Mouse (Mus musculus) thymus, adult 18-20 months (tissue): Measurements from ENCODE around the gene Mapk3.

Experiments
- DNase-seq, 2 experiments: peaks; one replicate each; pipeline ENCODE4 v3.0.0; 2022; ENCODE audit warnings: mixed read lengths in 2 of 2

The Mapk3 gene

GRCm38 (mm10) chr7:126803181-126803580 is 43.8 kb downstream of the Mapk3 start:
- no peak for DNase-seq

- no peak for DNase-seq
Measured at GRCm38 (mm10) chr7:126803751-126804150, 44.4 kb downstream of the Mapk3 start.

DNA sequence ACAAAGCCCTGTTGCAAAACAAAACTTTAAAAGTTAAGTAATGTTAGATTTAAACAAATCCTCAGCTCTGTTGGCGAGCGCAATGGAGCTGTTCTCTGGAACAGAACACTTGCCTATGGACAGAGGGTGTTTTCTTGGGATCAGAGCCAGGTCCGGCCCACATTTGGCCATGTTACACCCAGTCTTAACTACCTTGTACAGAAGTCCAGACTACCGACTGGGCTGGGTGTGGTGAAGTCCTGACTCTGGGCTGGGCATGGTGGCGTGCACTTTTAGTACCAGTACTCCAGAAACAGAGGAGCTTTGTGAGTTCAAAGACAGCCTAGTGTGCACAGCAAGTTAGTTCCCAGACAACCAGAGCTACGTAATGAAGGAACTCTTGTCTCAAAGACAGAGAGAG is 47.6 kb downstream of the Mapk3 start:
- no peak for DNase-seq

GRCm38 (mm10) chr7:126807405-126807804 is 48.0 kb downstream of the Mapk3 start:
- no peak for DNase-seq

DNA sequence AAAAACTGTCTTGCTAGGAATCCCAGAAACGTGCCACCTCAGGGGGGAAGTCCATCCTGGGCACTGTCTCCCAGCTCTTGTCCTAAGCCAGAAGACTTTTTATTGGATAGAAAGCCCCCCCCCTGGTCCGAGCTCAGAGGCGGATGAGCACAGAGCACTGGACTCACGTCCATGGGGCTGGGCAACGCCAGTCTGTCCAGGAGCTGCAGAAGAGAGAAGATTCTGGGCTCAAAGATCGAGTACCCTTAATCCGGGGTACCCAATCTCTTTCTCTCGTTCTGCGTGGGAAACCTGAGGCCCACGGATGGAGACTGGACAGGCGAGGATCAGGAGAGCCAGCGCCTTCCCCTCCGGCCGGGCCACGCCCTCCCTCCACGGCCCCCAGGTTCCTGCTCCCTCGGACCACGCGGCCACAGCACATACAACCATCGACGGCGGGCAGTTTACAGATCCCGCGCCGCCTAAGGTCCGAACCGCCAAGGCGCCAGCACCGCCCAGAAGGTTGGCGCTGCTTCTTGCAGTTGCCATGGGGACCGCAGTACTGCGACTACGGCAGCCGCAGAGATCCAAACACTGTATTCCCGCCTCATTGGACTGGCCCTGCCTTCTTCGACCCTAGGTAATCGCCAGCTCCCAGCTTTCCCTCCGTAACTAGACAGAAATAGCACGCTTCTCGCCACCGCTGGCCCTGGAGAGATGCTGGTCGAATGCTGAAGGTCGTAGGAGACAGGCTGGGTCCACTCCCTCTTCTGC is 49.5 kb downstream of the Mapk3 start:
- peak; percentile 43 to 49 for DNase-seq

DNA sequence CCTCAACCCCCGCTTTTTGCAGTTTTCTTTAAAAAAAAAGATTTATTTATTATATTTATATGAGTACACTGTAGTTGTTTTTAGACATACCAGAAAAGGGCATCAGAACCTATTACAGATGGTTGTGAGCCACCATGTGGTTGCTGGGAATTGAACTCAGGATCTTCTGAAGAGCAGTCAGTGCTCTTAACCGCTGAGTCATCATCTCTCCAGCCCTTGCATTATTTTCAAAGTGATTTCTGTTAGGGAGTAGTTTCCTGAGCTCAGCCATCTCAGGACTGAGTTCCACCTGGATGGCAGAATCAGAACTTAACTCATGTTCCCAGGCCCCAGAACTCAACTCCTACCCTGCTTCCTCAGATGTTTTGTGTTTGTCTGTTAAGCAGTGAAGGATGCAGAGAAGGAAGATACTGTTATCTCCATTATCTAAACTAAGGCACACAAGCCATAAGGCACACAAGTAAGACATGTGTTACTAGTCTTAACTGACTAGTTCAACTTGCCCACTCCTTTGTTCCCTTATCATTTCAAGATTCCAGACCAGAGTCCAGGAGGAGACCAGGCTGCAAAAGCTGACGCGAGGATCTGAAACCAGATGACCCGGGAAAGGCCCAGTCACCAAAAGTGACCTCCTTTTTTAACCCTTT is 50.4 kb downstream of the Mapk3 start:
- no peak for DNase-seq
